Mouse (Mus musculus): Measurements from ENCODE around the gene Enox2.

- TF ChIP-seq CTCF (IDR thresholded peaks at IDR 0.05; ENCODE audit: borderline replicate concordance, extremely low read depth, insufficient read depth, insufficient read length) (no peak), POLR2A (IDR thresholded peaks at IDR 0.05; ENCODE audit: borderline replicate concordance, extremely low read depth, insufficient read depth, insufficient read length, poor library complexity, severe bottlenecking) (no peak)
These were observed 171.6 kb downstream of the Enox2 start for GRCm38 (mm10) chrX:49116465-49116864.

All from brain, embryonic 14.5 days (tissue).